Mouse (Mus musculus) liver, embryonic 11.5 days (tissue): ENCODE data around the gene Spdl1. TPM values are rescaled to one million over a fixed set of nuclear protein-coding genes. Genes with fewer than 3 reads are reported as not detected.

Source experiments
- ATAC-seq: fragments of 200-750 bp; cut with Nextera tagmentation; replicated peaks from 2 replicates; pipeline ENCODE4 v1.8.0; 2017; ENCODE audit warnings: moderate number of reproducible peaks, mild to moderate bottlenecking, moderate TSS enrichment, moderate library complexity; ENCODE audit not compliant: low FRiP score
- DNase-seq: peaks from one replicate; pipeline ENCODE4 v3.0.0-alpha.2; 2017; ENCODE audit warnings: low spot score
- H3K27ac ChIP-seq: fragments of 300-500 bp; sonication (generic); 2 replicates; pipeline ENCODE4 v1.5.1; 2014; ENCODE audit warnings: mild to moderate bottlenecking, low read depth, low read length, control low read depth
- H3K27me3 ChIP-seq: fragments of 300-500 bp; sonication (generic); replicated peaks from 2 replicates; pipeline ENCODE4 v1.6.1; 2014; ENCODE audit warnings: low read length, mixed read lengths; ENCODE audit not compliant: control insufficient read depth, insufficient read depth
- H3K36me3 ChIP-seq: fragments of 300-500 bp; sonication (generic); 2 replicates; pipeline ENCODE4 v1.6.1; 2014; ENCODE audit warnings: mild to moderate bottlenecking, low read length, moderate library complexity, mixed read lengths; ENCODE audit not compliant: control insufficient read depth, insufficient read depth
- H3K4me1 ChIP-seq: fragments of 300-500 bp; sonication (generic); replicated peaks from 2 replicates; pipeline ENCODE4 v1.6.1; 2014; ENCODE audit warnings: low read length, mixed read lengths; ENCODE audit not compliant: control insufficient read depth, insufficient read depth
- H3K4me2 ChIP-seq: fragments of 300-500 bp; sonication (generic); 2 replicates; pipeline ENCODE4 v1.6.1; 2014; ENCODE audit warnings: mild to moderate bottlenecking, control low read depth, moderate library complexity
- H3K4me3 ChIP-seq: fragments of 300-500 bp; sonication (generic); 2 replicates; pipeline ENCODE4 v1.5.1; 2014; ENCODE audit warnings: low read depth, low read length, control low read depth
- H3K9ac ChIP-seq: fragments of 300-500 bp; sonication (generic); 2 replicates; pipeline ENCODE4 v1.6.1; 2014; ENCODE audit warnings: low read depth, low read length, control low read depth
- H3K9me3 ChIP-seq: fragments of 300-500 bp; sonication (generic); 2 replicates; pipeline ENCODE4 v1.6.1; 2016; ENCODE audit warnings: low read length, inconsistent platforms, mixed read lengths; ENCODE audit not compliant: control insufficient read depth
- WGBS: fragments of 180-500 bp; shearing (Covaris S2); extraction: QIAGEN DNeasy Blood & Tissue Kit; methylation state at CpG from one replicate; pipeline ENCODE4 v1.1.7; 2014; 5-methylcytosine and 5-hydroxymethylcytosine counted together
- polyA plus RNA-seq: library from polyadenylated mRNA; unstranded; fragments of >200 nt; fragmentation: Nextera tagmentation; extraction: Ambion mirVana; gene quantifications from 2 replicates; pipeline ENCODE4 v1.2.1, GENCODE M21; 2014

Gene Spdl1
- polyA plus RNA-seq, 1 experiment from 2014 or later: 26.7 TPM

GRCm38 (mm10) chr11:34762125-34762524, 71.3 kb downstream of the Spdl1 start:
- Histone ChIP-seq H3K27me3 (no peaks in the 10 kb centered on the region), H3K4me1 (no peaks in the 10 kb centered on the region), H3K4me3 (no peak overlapping the region), H3K36me3 (no peaks in the 10 kb centered on the region), H3K9ac (no peak overlapping the region), H3K27ac (no peak overlapping the region), H3K9me3 (no peaks in the 10 kb centered on the region), H3K4me2 (no peak overlapping the region)
- 79% methylated on average over 6 of the region's 6 CpGs for whole genome bisulfite sequencing
- DNase-seq (no peak), ATAC-seq (no peak)

- H3K4me1 ChIP-seq: no peaks in the 10 kb centered on the region
- no peak for DNase-seq
Measured at GRCm38 (mm10) chr11:34759582-34759981, 73.9 kb downstream of the Spdl1 start.

More at GRCm38 (mm10) chr11:34759582-34759981, 73.9 kb downstream of the Spdl1 start:
- ATAC-seq: no peak
- Histone ChIP-seq H3K9ac (no peak overlapping the region), H3K27ac (no peak overlapping the region), H3K4me2 (no peak overlapping the region), H3K4me3 (no peak overlapping the region), H3K36me3 (no peaks in the 10 kb centered on the region), H3K27me3 (no peaks in the 10 kb centered on the region), H3K9me3 (no peaks in the 10 kb centered on the region)
- 86% methylated on average over 4 of the region's 4 CpGs for WGBS

Other genes starting within 250 kb of the Spdl1 start
- gene Dock2, start 49.7 kb downstream of the Spdl1 start, polyA plus RNA-seq: 6.6 and 7.8 TPM in 2 replicates